Mouse (Mus musculus) heart, postnatal 25 days (tissue): ENCODE data around the gene Gramd2. TPM values are rescaled to one million over a fixed set of nuclear protein-coding genes. Genes with fewer than 3 reads are reported as not detected.

Experiments used
- DNase-seq: peaks from one replicate; pipeline ENCODE4 v3.0.0; 2022; ENCODE audit warnings: low spot score
- intact Hi-C: fragments of 180-260 bp; cut with DNase I; formaldehyde crosslinking; loops from one replicate; pipeline ENCODE4 v1.15.1; 2025
- total RNA-seq, 2 experiments: library from RNA; stranded (reverse); gene quantifications; 2 replicates each; pipeline ENCODE4 v1.2.3; 2021

Gene Gramd2
- total RNA-seq, 2 experiments from 2014 or later, result not detected

GRCm38 (mm10) chr9:59706850-59707825 lies 27.2 kb downstream of the Gramd2 start:
- no peak for DNase-seq
- intact Hi-C loops, result no loop called here

GRCm38 (mm10) chr9:59709225-59709624 lies 29.3 kb downstream of the Gramd2 start:
- DNase-seq, result no peak
- intact Hi-C loops, result no loop called here

DNA sequence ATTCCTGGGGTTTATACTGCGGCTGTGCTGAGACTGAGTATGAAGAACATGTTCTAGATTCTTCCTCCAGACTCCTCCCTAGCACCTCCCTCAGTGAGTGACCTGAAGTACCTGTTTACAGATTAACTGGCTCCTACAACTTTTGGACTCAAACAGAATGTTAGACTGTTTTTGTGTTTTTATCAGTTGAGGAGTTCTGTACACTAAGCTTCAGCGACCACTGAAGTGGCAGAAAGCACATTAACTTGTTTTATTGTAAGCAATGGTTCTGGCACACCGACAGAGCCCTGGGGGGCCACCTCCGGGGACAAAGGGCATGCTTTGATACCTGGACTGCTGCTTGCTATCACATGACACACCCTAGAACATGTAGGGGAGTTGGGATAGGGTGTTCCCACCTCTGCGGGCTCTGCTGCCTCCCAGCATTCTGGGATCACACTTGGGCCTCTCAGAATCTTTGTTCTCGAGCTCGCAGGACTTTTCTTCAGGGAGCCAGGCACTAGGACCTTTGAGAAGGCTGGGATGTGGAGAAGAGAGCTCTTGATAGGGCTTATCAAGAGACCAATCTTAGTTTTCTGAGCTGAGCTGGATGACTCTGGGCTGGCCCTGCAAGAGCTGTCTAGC lies 36.4 kb downstream of the Gramd2 start:
- DNase-seq, result no peak
- intact Hi-C loops, result no loop called here

DNA sequence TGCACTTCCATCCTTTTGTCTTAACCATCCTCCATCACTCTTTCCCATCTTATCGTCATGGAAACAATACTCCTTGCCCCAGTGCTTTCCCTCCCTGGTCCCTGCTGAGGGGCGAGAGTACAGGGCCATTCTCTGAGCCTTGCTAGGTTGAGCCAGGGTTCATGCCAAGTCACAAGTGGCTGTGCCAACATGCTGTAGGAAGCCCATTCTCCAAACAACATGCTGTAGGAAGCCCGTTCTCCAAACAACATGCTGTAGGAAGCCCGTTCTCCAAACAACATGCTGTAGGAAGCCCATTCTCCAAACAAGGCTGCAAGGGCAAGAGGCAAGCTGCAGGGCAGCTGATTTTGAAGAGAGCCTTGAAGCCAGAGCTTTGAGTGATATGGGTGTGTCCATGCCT lies 38.3 kb downstream of the Gramd2 start:
- no peak for DNase-seq
- intact Hi-C loops, result no loop called here

DNA sequence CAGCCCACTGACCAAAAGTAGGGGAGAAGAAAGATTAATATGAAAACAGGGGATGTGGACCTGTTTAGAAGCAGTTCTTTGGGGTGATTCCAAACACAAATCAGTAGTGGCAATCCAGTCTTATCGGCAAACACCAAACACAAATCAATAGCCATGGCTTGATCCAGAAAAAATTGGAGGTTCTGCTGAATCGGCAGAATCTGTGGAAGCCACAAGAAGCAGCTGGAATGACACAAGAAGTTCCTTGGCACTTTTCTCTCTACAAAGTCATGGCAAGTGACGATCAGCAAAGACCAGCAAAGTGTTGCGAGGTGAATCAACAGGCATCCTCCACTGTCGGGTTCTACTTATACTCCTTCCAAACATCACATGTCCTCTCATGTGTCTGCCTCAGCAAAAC lies 41.2 kb downstream of the Gramd2 start:
- intact Hi-C loops, result loop anchor here (5.0 to 10.0 kb wide), 4 partner anchors 41 to 251 kb away; no protein-coding TSS in a partner anchor
- no peak for DNase-seq

- intact Hi-C loops, result loop anchor here (5.0 to 10.0 kb wide), 4 partner anchors 39 to 249 kb away; no protein-coding TSS in a partner anchor
- peak; percentile 42 for DNase-seq
Observed at GRCm38 (mm10) chr9:59723096-59723657, 43.2 kb downstream of the Gramd2 start.

DNA sequence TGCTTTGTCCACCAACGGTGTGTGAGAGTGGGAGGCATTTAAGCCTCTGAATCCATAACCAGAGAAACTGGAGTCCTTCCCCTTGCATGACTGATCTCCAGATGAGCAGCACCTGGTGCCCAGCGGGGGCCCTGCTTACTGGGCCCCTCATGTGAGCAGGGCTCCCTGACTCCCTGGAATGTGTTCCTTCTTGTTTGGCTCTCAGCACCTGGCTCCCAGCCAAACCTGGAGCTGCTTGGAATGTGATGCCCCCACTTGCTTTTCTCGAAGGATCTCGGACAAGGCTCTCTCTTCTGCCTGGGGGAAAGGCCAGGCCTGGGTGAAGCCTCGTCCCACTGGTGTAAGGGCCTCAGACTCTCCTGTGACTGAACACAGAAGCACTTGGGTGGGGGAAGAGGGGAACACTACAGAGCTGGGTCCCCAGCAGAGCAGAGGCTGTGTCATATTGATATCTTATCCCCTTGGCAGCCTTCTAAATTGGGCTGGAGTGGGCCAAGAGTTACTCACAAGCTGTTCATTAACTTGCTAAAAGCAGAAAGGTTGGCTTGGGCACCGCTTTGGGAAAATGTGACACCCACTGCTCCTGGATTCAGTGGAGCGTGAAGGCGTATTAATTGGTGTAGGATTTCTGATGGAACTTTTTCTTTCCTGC lies 44.0 kb downstream of the Gramd2 start:
- intact Hi-C loops, result loop anchor here (5.0 to 10.0 kb wide), 4 partner anchors 38 to 248 kb away; no protein-coding TSS in a partner anchor
- peak; percentile 7 for DNase-seq

GRCm38 (mm10) chr9:59725515-59725914 lies 45.6 kb downstream of the Gramd2 start:
- DNase-seq, result no peak
- intact Hi-C loops, result loop anchor here (10.0 kb wide), 1 partner anchor 139 kb away; no protein-coding TSS in a partner anchor

- intact Hi-C loops, result loop anchor here (10.0 kb wide), 1 partner anchor 137 kb away; no protein-coding TSS in a partner anchor
- no peak for DNase-seq
Observed at GRCm38 (mm10) chr9:59727569-59728286, 47.8 kb downstream of the Gramd2 start.

- intact Hi-C loops, result no loop called here
Observed at GRCm38 (mm10) chr9:59731136-59731535, 51.2 kb downstream of the Gramd2 start.

DNA sequence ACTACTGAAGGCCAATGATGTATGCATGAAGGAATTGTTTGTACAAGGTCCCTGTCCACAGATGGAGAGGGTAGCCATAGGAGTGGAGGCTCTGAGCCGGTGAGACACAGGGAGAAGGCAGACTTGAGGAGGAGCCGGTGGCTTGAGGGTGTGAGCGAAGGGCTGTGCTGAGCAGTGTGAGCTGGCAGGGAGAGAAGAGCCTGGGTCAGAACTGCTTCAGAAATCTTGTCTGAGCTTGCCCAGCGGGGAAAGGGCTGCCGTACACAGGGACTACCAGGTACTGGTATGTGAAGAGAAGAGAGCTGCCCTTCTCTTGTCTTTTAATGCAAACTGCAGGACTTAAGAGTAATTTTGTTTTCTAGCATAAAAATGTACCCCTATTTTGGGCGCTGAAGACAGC lies 53.1 kb downstream of the Gramd2 start:
- intact Hi-C loops, result no loop called here
- DNase-seq, result no peak

More at GRCm38 (mm10) chr9:59731136-59731535, 51.2 kb downstream of the Gramd2 start:
- no peak for DNase-seq

GRCm38 (mm10) chr9:59735394-59735793 lies 55.5 kb downstream of the Gramd2 start:
- intact Hi-C loops, result no loop called here

DNA sequence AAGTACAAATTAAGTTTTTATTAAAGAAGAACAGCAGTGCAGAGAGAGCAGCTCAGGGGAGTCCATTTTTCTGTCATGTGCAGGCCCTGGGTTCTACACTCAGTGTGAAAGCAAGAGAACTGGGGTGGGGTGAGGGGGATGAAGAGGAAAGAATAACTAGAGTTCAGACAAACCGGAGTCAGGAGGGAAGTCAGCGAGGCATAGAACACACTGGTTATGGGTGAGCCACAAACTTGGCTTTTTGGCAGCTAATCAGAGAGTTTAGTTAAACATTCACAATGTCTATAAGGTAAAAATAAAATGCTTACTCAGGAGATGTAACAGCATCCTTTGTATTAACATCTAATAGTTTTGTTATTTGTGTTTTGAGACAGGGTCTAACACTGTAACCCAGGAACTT lies 60.6 kb downstream of the Gramd2 start:
- intact Hi-C loops, result no loop called here
- DNase-seq, result no peak

More at GRCm38 (mm10) chr9:59735394-59735793, 55.5 kb downstream of the Gramd2 start:
- no peak for DNase-seq

- intact Hi-C loops, result no loop called here
- no peak for DNase-seq
Observed at GRCm38 (mm10) chr9:59743903-59744302, 64.0 kb downstream of the Gramd2 start.

DNA sequence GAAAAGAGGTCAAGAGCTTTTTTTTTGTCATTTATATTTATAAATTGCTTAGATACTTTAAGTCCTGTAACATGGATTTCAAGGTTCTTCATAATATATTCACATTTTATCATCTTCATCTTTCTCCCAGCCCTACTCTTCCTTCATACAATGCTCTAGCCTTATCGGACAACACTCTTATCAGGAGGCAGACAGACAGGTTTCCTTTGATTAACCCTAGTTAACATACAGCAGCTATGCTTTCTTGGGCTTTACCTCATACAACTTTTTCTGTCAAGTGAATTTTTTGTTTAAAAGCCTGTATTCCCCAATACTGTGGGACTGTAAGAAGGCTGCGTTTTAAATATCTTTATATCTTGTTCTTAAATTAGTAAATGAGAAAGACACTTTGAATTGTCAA lies 68.4 kb downstream of the Gramd2 start:
- no peak for DNase-seq
- intact Hi-C loops, result no loop called here

GRCm38 (mm10) chr9:59748969-59749368 lies 69.0 kb downstream of the Gramd2 start:
- DNase-seq, result no peak
- intact Hi-C loops, result no loop called here

- intact Hi-C loops, result loop anchor here (5.0 kb wide), 1 partner anchor 92 kb away; the partner anchor contains the start of gene Pkm
- no peak for DNase-seq
Observed at GRCm38 (mm10) chr9:59749581-59750265, 69.8 kb downstream of the Gramd2 start.

DNA sequence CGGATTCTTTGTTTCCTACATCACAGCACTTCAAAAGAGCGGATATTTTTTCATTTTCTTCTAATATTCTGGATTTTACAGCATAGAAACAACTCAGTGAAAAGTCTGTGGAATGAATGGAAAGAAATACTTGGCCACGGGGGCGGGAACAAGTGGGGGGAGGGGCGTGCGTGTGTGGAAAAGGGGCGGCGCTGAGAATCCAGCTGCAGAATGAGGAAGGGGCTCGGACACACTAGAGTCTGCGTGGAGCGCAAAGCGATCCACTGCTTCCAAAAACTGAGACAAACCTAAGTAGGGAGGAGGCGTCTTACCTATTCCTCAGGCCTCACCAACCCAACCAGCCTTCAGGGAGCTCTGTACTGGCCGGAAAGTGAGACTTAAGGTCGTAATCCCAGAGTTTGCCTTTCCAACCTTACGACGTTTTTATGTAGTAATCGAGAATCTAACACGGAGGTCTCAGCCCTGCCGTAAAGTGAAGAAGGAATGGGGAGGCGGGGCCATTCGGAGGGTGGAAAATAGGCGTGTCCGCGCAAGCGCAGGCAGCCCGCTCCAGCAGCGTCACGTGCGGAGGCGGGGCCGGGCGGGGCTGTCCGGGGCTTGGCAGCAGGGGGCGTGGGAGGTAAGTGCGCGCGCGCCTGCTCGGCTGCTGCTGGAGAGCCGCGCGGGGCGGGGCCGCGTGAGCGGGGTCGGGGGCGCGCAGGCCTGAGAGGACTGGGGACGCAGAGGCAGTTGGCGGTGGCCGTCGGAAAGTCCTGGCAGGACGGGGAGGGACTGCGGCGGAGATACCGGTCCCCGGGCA lies 70.5 kb downstream of the Gramd2 start, which contains the start of the genes Senp8 and Myo9a:
Gene Senp8 (minus strand): TSS at position 444 of the 799 bp plus-strand sequence.
Gene Myo9a (plus strand): TSS at position 630 of the 799 bp plus-strand sequence.
- intact Hi-C loops, result loop anchor here (5.0 kb wide), 1 partner anchor 93 kb away; the partner anchor contains the start of gene Pkm
- DNase-seq, result peak; percentile 99
